Comparison of ENCODE assay signal across 11 mouse cellular contexts in the genomic region with DNA sequence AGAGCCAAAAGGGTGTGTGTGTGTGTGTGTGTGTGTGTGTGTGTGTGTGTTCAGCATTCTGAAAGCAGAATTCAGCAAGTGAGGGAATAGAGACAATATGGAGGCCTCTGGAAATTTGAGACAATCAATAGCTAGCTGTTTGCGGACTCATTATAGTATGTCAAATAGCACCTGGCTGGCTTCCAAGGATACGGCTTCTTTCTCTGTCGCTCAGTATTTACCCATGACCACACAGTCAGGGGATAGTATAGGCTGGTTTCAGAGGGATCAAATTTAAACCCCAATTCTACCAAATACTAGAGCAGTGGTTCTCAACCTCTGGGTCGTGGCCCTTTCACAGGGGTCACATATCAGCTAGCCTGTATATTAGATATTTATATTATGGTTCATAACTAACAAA. TPM values are rescaled to one million over a fixed set of nuclear protein-coding genes. Genes with fewer than 3 reads are reported as not detected.
DNase-seq lines count a peak whose midpoint lies in the region; ATAC-seq and TF ChIP-seq lines count a peak whose summit lies in the region.
"Had no signal": no experiment of that assay in that cellular context is flagged by ENCODE, and none has a peak within 500 bp of the region (broad histone marks: within the 10 kb centered on the region; RNA-seq: fewer than 3 reads in every experiment).

No protein-coding gene starts in this region.

- H3K4me3 ChIP-seq in forebrain, embryonic 12.5 days (replicated peaks) = no peak overlapping the region
- H3K4me3 ChIP-seq in forebrain, embryonic 11.5 days (ENCODE audit: low read depth, low read length) = no peak overlapping the region
- no peak overlapping the region for H3K4me3 ChIP-seq in liver, embryonic 16.5 days (ENCODE audit: low read depth, low read length)
- no peak overlapping the region for H3K4me3 ChIP-seq in liver, embryonic 12.5 days
- no peak overlapping the region for H3K4me3 ChIP-seq in intestine, embryonic 16.5 days (ENCODE audit: low read length)
- no peak overlapping the region for H3K4me3 ChIP-seq in kidney, embryonic 15.5 days (replicated peaks)
- H3K4me3 ChIP-seq: gastrocnemius, adult 2 months; limb, embryonic 13.5 days had no signal

- TF ChIP-seq POLR2A in brain, embryonic 14.5 days (IDR thresholded peaks at IDR 0.05; ENCODE audit: borderline replicate concordance, extremely low read depth, insufficient read depth, insufficient read length, poor library complexity, severe bottlenecking) = no peak

- no peak overlapping the region for H3K9ac ChIP-seq in forebrain, embryonic 12.5 days
- H3K9ac ChIP-seq in forebrain, embryonic 11.5 days (ENCODE audit: low read length) = no peak overlapping the region
- no peak overlapping the region for H3K9ac ChIP-seq in liver, embryonic 16.5 days (ENCODE audit: low read depth, low read length)
- no peak overlapping the region for H3K9ac ChIP-seq in liver, embryonic 12.5 days
- no peak overlapping the region for H3K9ac ChIP-seq in intestine, embryonic 16.5 days (ENCODE audit: low read depth, low read length)
- no peak overlapping the region for H3K9ac ChIP-seq in kidney, embryonic 15.5 days
- H3K9ac ChIP-seq: limb, embryonic 13.5 days had no signal

- TF ChIP-seq CTCF in brain, embryonic 14.5 days (IDR thresholded peaks at IDR 0.05; ENCODE audit: borderline replicate concordance, extremely low read depth, insufficient read depth, insufficient read length) = no peak

- no peak overlapping the region for H3K27ac ChIP-seq in forebrain, embryonic 12.5 days
- H3K27ac ChIP-seq in forebrain, embryonic 11.5 days (ENCODE audit: low read depth, low read length) = no peak overlapping the region
- H3K27ac ChIP-seq in liver, embryonic 16.5 days (ENCODE audit: low read length) = no peak overlapping the region
- H3K27ac ChIP-seq in liver, embryonic 12.5 days = no peak overlapping the region
- H3K27ac ChIP-seq in intestine, embryonic 16.5 days (ENCODE audit: low read length) = no peak overlapping the region
- H3K27ac ChIP-seq in kidney, embryonic 15.5 days = no peak overlapping the region
- H3K27ac ChIP-seq: gastrocnemius, adult 2 months; limb, embryonic 13.5 days had no signal

- no peaks in the 10 kb centered on the region for H3K27me3 ChIP-seq in forebrain, embryonic 12.5 days
- no peaks in the 10 kb centered on the region for H3K27me3 ChIP-seq in forebrain, embryonic 11.5 days (ENCODE audit: control insufficient read depth, insufficient read depth, low read length)
- H3K27me3 ChIP-seq in liver, embryonic 16.5 days (ENCODE audit: control insufficient read depth, insufficient read depth, low read depth, low read length) = no peaks in the 10 kb centered on the region
- no peaks in the 10 kb centered on the region for H3K27me3 ChIP-seq in liver, embryonic 12.5 days (replicated peaks)
- no peaks in the 10 kb centered on the region for H3K27me3 ChIP-seq in intestine, embryonic 16.5 days (replicated peaks; ENCODE audit: control insufficient read depth, insufficient read depth, low read length)
- no peaks in the 10 kb centered on the region for H3K27me3 ChIP-seq in kidney, embryonic 15.5 days
- H3K27me3 ChIP-seq: limb, embryonic 13.5 days had no signal

- no peaks in the 10 kb centered on the region for H3K36me3 ChIP-seq in forebrain, embryonic 12.5 days (replicated peaks)
- no peaks in the 10 kb centered on the region for H3K36me3 ChIP-seq in forebrain, embryonic 11.5 days (ENCODE audit: control insufficient read depth, insufficient read depth, low read length)
- H3K36me3 ChIP-seq in liver, embryonic 16.5 days (ENCODE audit: control insufficient read depth, insufficient read depth) = no peaks in the 10 kb centered on the region
- H3K36me3 ChIP-seq in liver, embryonic 12.5 days = no peaks in the 10 kb centered on the region
- H3K36me3 ChIP-seq in intestine, embryonic 16.5 days (ENCODE audit: control insufficient read depth, insufficient read depth, low read length) = no peaks in the 10 kb centered on the region
- H3K36me3 ChIP-seq in kidney, embryonic 15.5 days = no peaks in the 10 kb centered on the region

- WGBS in forebrain, embryonic 12.5 days = 47% methylated on average over 4 of the region's 4 CpGs
- 62% methylated on average over 4 of the region's 4 CpGs for WGBS in forebrain, embryonic 11.5 days
- 63% methylated on average over 4 of the region's 4 CpGs for WGBS in liver, embryonic 16.5 days (ENCODE audit: insufficient replicate concordance)
- 72% methylated on average over 4 of the region's 4 CpGs for WGBS in liver, embryonic 12.5 days (ENCODE audit: insufficient replicate concordance)
- 48% methylated on average over 4 of the region's 4 CpGs for whole genome bisulfite sequencing in intestine, embryonic 16.5 days
- WGBS in kidney, embryonic 15.5 days = 47% methylated on average over 4 of the region's 4 CpGs

- no peak for DNase-seq in forebrain, embryonic 11.5 days (ENCODE audit: low spot score)
- peak; percentile 82 for DNase-seq in brain, embryonic 14.5 days (ENCODE audit: low read depth)
- DNase-seq in thymus, postnatal 25 days = no peak
- DNase-seq: adrenal gland, adult 8-10 months; gastrocnemius, adult 2 months had no signal

- peaks cover 5% of the 10 kb centered on the region; the same call in 1 of the 2 replicates for H3K4me1 ChIP-seq in forebrain, embryonic 12.5 days
- no peaks in the 10 kb centered on the region for H3K4me1 ChIP-seq in forebrain, embryonic 11.5 days (replicated peaks; ENCODE audit: control insufficient read depth, insufficient read depth, low read length)
- no peaks in the 10 kb centered on the region for H3K4me1 ChIP-seq in liver, embryonic 16.5 days (ENCODE audit: control insufficient read depth, low read depth, low read length)
- H3K4me1 ChIP-seq in liver, embryonic 12.5 days = no peaks in the 10 kb centered on the region
- peaks cover 5% of the 10 kb centered on the region; the same call in 1 of the 2 replicates for H3K4me1 ChIP-seq in intestine, embryonic 16.5 days (ENCODE audit: control insufficient read depth, insufficient read depth, low read length)
- 0 out of 2 replicates have a peak, but pooled peaks cover 6% of the 10 kb centered on the region for H3K4me1 ChIP-seq in kidney, embryonic 15.5 days

- H3K9me3 ChIP-seq in forebrain, embryonic 12.5 days = no peaks in the 10 kb centered on the region
- H3K9me3 ChIP-seq in forebrain, embryonic 11.5 days (ENCODE audit: control insufficient read depth, low read length) = no peaks in the 10 kb centered on the region
- H3K9me3 ChIP-seq in liver, embryonic 16.5 days (replicated peaks; ENCODE audit: control insufficient read depth, low read length) = no peaks in the 10 kb centered on the region
- no peaks in the 10 kb centered on the region for H3K9me3 ChIP-seq in liver, embryonic 12.5 days (replicated peaks)
- H3K9me3 ChIP-seq in intestine, embryonic 16.5 days (ENCODE audit: control insufficient read depth, low read length) = no peaks in the 10 kb centered on the region
- H3K9me3 ChIP-seq in kidney, embryonic 15.5 days (replicated peaks) = no peaks in the 10 kb centered on the region
- H3K9me3 ChIP-seq: limb, embryonic 13.5 days had no signal

- H3K4me2 ChIP-seq in forebrain, embryonic 12.5 days = no peak overlapping the region
- no peak overlapping the region for H3K4me2 ChIP-seq in forebrain, embryonic 11.5 days (ENCODE audit: low read depth, low read length, severe bottlenecking)
- H3K4me2 ChIP-seq in liver, embryonic 16.5 days (ENCODE audit: low read depth, low read length) = no peak overlapping the region
- no peak overlapping the region for H3K4me2 ChIP-seq in liver, embryonic 12.5 days
- no peak overlapping the region for H3K4me2 ChIP-seq in intestine, embryonic 16.5 days (ENCODE audit: low read depth, low read length)
- H3K4me2 ChIP-seq in kidney, embryonic 15.5 days = no peak overlapping the region
- H3K4me2 ChIP-seq: limb, embryonic 13.5 days had no signal

- peak; percentile 51; the same call in 1 of the 2 replicates for ATAC-seq in forebrain, embryonic 12.5 days (ENCODE audit: low FRiP score)
- no peak; the same call in 1 of the 2 replicates for ATAC-seq in forebrain, embryonic 11.5 days (replicated peaks; ENCODE audit: low FRiP score)
- ATAC-seq in liver, embryonic 16.5 days (ENCODE audit: low read depth) = peak; percentile 56
- no peak for ATAC-seq in liver, embryonic 12.5 days
- peak; percentile 66; the same call in 1 of the 2 replicates for ATAC-seq in intestine, embryonic 16.5 days
- no peak for ATAC-seq in kidney, embryonic 15.5 days (replicated peaks; ENCODE audit: low FRiP score)

RNA-seq across cellular contexts. Expression of gene Mab21l3, which starts 36.3 kb away (rescaled TPM):
- polyA plus RNA-seq in forebrain, embryonic 12.5 days (2016; fragmentation: Nextera tagmentation; extraction: Ambion mirVana) = 0.66 and 0.78 TPM in 2 replicates
- polyA plus RNA-seq in forebrain, embryonic 11.5 days (2014; fragmentation: Nextera tagmentation; extraction: Ambion mirVana) = 0.92 and 1.2 TPM in 2 replicates
- polyA plus RNA-seq in liver, embryonic 16.5 days (2015; fragmentation: Nextera tagmentation; extraction: Ambion mirVana) = 0.07 TPM in 1 of 2 replicates, not detected in the other
- polyA plus RNA-seq in liver, embryonic 12.5 days (2016; fragmentation: Nextera tagmentation; extraction: Ambion mirVana) = 0.07 and 0.11 TPM in 2 replicates
- 0.51 and 0.55 TPM in 2 replicates for polyA plus RNA-seq in brain, embryonic 14.5 days (2012; rRNA removed)
- polyA plus RNA-seq in intestine, embryonic 16.5 days (2015; fragmentation: Nextera tagmentation; extraction: Ambion mirVana) = 5.3 and 6.1 TPM in 2 replicates
- polyA plus RNA-seq in kidney, embryonic 15.5 days (2015; fragmentation: Nextera tagmentation; extraction: Ambion mirVana) = 0.73 TPM in 2 replicates

RNA-seq across cellular contexts. Expression of gene Slc22a15, which starts 39.2 kb away (rescaled TPM):
- 6.3 and 6.4 TPM in 2 replicates for polyA plus RNA-seq in forebrain, embryonic 12.5 days (2016; fragmentation: Nextera tagmentation; extraction: Ambion mirVana)
- polyA plus RNA-seq in forebrain, embryonic 11.5 days (2014; fragmentation: Nextera tagmentation; extraction: Ambion mirVana) = 5.5 and 5.7 TPM in 2 replicates
- polyA plus RNA-seq in liver, embryonic 16.5 days (2015; fragmentation: Nextera tagmentation; extraction: Ambion mirVana) = 2.4 and 3.1 TPM in 2 replicates
- polyA plus RNA-seq in liver, embryonic 12.5 days (2016; fragmentation: Nextera tagmentation; extraction: Ambion mirVana) = 1.6 and 1.8 TPM in 2 replicates
- 11.5 and 15.9 TPM in 2 replicates for polyA plus RNA-seq in brain, embryonic 14.5 days (2012; rRNA removed)
- 5.6 and 5.7 TPM in 2 replicates for polyA plus RNA-seq in intestine, embryonic 16.5 days (2015; fragmentation: Nextera tagmentation; extraction: Ambion mirVana)
- 3.1 and 3.9 TPM in 2 replicates for polyA plus RNA-seq in kidney, embryonic 15.5 days (2015; fragmentation: Nextera tagmentation; extraction: Ambion mirVana)

Comparison
In these comparisons a context has a peak if more than half of its experiments do, and no peak if none do; other contexts are left out.
1. ATAC-seq: peak in forebrain, embryonic 12.5 days (single experiment), liver, embryonic 16.5 days (single experiment) and intestine, embryonic 16.5 days (single experiment); none in forebrain, embryonic 11.5 days (single experiment), liver, embryonic 12.5 days (single experiment) and kidney, embryonic 15.5 days (single experiment).